Mouse (Mus musculus) olfactory bulb, adult 2 months (tissue): ENCODE results near the gene Akr1d1. TPM values are rescaled to one million over a fixed set of nuclear protein-coding genes. Genes with fewer than 3 reads are reported as not detected.

ENCODE experiments used
- H3K27ac ChIP-seq: fragments of 200-500 bp; 2 replicates; pipeline ENCODE4 v1.5.1; 2012; ENCODE audit warnings: low read depth, low read length; ENCODE audit not compliant: insufficient read depth
- H3K4me1 ChIP-seq: fragments of 200-500 bp; 2 replicates; pipeline ENCODE4 v1.6.1; 2012; ENCODE audit warnings: low read length; ENCODE audit not compliant: control insufficient read depth, insufficient read depth
- H3K4me3 ChIP-seq: fragments of 200-500 bp; 2 replicates; pipeline ENCODE4 v1.5.1; 2012; ENCODE audit warnings: mild to moderate bottlenecking, low read depth, low read length, moderate library complexity; ENCODE audit not compliant: insufficient read depth
- CTCF ChIP-seq: fragments of 200-500 bp; IDR thresholded peaks from 2 replicates; pipeline ENCODE4 v1.5.1; 2012; ENCODE audit warnings: low read depth, mild to moderate bottlenecking, low read length, moderate library complexity; ENCODE audit not compliant: insufficient read depth
- POLR2A ChIP-seq: fragments of 200-500 bp; IDR thresholded peaks from 2 replicates; pipeline ENCODE4 v1.6.1; 2012; ENCODE audit warnings: mild to moderate bottlenecking, low read depth, low read length, moderate library complexity; ENCODE audit not compliant: insufficient read depth
- WGBS: fragments of 180-500 bp; shearing (Covaris S2); methylation state at CpG from one replicate; pipeline ENCODE4 v1.1.7; 2018; 5-methylcytosine and 5-hydroxymethylcytosine counted together
- polyA plus RNA-seq: library from polyadenylated mRNA; stranded (reverse); fragments of >200 nt; gene quantifications from 2 replicates; pipeline ENCODE4 v1.2.4, GENCODE M21; 2012; ENCODE audit warnings: low replicate concordance; ENCODE audit not compliant: missing spikeins, insufficient read depth, insufficient read length

Gene Akr1d1
- polyA plus RNA-seq, 1 experiment = not detected

GRCm38 (mm10) chr6:37506909-37507515 lies 23.0 kb upstream of the Akr1d1 start:
- Histone ChIP-seq H3K4me1 (no peaks in the 10 kb centered on the region; the same call in 1 of the 2 replicates), H3K27ac (no peak overlapping the region), H3K4me3 (no peak overlapping the region)
- WGBS = 85% methylated on average over 3 of the region's 3 CpGs
- TF ChIP-seq CTCF = no peak
- TF ChIP-seq POLR2A = no peak

DNA sequence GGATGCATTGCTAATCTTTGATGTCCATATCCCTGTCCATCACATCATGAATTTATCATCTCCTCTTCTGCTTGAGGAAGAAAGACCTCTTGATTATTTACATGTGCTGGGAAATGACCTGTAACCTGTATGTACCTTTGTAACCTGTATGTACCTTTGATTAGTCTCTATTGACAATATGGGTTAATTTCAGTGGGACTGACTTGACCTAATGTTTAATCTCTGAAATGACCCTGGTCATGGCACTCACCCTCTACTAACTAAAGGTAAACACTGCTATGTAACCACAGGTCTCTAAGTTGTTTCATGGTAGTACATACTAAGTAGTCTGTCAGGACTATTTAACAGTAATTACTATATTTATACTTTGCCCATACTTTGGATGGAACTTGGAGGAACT lies 19.2 kb upstream of the Akr1d1 start:
- Histone ChIP-seq H3K4me1 (no peaks in the 10 kb centered on the region; the same call in 1 of the 2 replicates), H3K27ac (no peak overlapping the region), H3K4me3 (no peak overlapping the region)
- TF ChIP-seq POLR2A (no peak), CTCF (no peak)

DNA sequence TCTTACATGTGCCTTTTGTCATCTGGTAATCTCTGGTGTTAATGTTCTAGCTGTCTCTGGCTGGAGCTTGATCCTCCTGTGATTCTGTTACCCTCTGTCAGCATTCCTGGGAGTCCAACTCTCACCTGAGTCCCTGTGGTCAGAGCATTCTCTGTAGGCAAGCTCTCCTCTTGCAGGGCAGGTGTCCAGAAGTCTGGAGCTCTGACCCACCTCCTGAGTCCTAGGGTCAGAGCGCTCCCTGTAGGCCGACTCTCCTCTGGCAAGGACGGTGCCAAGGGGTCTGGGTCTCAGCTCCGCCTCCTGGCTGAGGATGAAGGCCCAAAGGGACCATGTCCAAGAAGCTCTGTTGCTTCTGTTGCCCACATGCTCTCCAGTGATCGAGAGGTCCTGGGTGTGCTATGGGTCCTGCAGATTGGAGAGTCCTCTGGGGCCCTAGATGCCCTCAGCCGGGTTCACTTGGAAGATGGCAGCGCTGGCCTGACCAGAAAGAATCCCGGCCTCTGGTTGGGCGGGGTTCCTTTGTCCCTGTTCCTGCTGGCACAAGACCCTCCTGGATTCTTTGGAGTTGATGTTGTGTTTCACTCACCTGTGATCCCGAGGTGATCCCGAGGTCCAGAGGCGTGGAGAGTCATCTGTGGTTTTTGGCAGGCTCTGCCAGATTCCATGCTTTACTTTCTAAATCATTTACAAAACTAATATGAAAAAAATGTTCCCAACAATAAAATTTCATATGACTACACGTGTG lies 9.2 kb upstream of the Akr1d1 start:
- Histone ChIP-seq H3K27ac (no peak overlapping the region), H3K4me3 (no peak overlapping the region), H3K4me1 (no peaks in the 10 kb centered on the region)
- TF ChIP-seq POLR2A (no peak), CTCF (no peak)
- WGBS = 92% methylated on average over 13 of the region's 13 CpGs

- Histone ChIP-seq H3K4me1 (no peaks in the 10 kb centered on the region), H3K27ac (no peak overlapping the region)
- 96% methylated on average over 3 of the region's 3 CpGs for WGBS
Measured at GRCm38 (mm10) chr6:37532036-37532435, 2.1 kb downstream of the Akr1d1 start.

DNA sequence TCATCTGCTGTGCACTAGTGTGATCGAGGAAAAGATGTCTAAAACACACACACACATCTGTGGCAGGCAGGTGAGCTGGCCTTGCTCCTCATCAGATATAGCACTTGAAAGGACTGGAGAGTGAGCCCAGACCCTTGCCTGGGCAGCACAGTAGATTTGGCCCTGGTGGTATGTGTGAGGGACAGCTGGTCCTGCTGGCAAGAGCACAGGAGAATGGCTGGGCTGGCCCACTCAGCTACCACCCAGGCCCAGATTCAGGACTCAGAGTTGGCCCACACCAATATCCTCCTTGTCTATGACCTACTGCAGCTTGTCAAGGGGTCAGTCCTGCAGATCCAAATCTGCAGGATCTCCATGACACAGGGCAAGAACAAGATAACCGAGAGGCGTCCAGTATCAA lies 6.9 kb downstream of the Akr1d1 start:
- TF ChIP-seq POLR2A (no peak), CTCF (no peak)
- Histone ChIP-seq H3K4me3 (no peak overlapping the region), H3K4me1 (no peaks in the 10 kb centered on the region), H3K27ac (no peak overlapping the region)
- 86% methylated on average over 3 of the region's 3 CpGs for WGBS

More at GRCm38 (mm10) chr6:37532036-37532435, 2.1 kb downstream of the Akr1d1 start:
- H3K4me3 ChIP-seq = no peak overlapping the region
- TF ChIP-seq POLR2A = no peak
- no peak for TF ChIP-seq CTCF

GRCm38 (mm10) chr6:37537801-37538200 lies 7.8 kb downstream of the Akr1d1 start:
- no peak overlapping the region for H3K27ac ChIP-seq
- TF ChIP-seq CTCF = no peak
- TF ChIP-seq POLR2A = no peak
- no peaks in the 10 kb centered on the region for H3K4me1 ChIP-seq
- no peak overlapping the region for H3K4me3 ChIP-seq
- WGBS = 83% methylated on average over 3 of the region's 3 CpGs

- 89% methylated on average over 5 of the region's 5 CpGs for WGBS
- TF ChIP-seq POLR2A (no peak), CTCF (no peak)
Measured at GRCm38 (mm10) chr6:37538792-37539191, 8.8 kb downstream of the Akr1d1 start.

GRCm38 (mm10) chr6:37539403-37539802 lies 9.4 kb downstream of the Akr1d1 start:
- 79% methylated on average over 9 of the region's 9 CpGs for whole genome bisulfite sequencing
- no peak overlapping the region for H3K27ac ChIP-seq
- H3K4me3 ChIP-seq = no peak overlapping the region
- TF ChIP-seq POLR2A (no peak), CTCF (no peak)
- H3K4me1 ChIP-seq = no peaks in the 10 kb centered on the region

More at GRCm38 (mm10) chr6:37538792-37539191, 8.8 kb downstream of the Akr1d1 start:
- no peaks in the 10 kb centered on the region for H3K4me1 ChIP-seq
- no peak overlapping the region for H3K4me3 ChIP-seq
- H3K27ac ChIP-seq = no peak overlapping the region

DNA sequence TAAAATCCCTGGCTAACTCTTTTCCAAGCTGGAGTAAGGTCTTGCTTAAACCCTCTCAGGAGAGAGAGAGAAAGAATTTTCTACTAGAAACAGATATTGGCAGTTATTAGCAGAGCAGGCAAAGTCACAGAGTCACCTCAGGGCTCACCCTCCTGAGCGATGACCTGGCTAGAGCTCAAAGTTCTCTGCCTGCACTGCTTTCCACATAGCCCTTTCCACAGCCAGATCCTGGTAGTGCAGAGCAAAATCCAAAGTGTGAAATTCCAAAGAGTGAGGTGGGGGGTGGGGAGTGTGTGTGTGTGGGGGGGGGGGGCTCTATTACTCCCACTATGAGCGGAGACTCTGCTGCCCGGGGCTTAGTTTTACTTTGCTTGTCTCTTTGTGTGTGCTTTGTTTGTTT lies 10.1 kb downstream of the Akr1d1 start:
- H3K4me3 ChIP-seq = no peak overlapping the region
- H3K4me1 ChIP-seq = no peaks in the 10 kb centered on the region
- TF ChIP-seq CTCF (no peak), POLR2A (no peak)
- 45% methylated on average over 3 of the region's 3 CpGs for WGBS
- H3K27ac ChIP-seq = no peak overlapping the region
